Mouse (Mus musculus) T-helper 1 cell (primary cell): Measurements from ENCODE around the gene Itga3.

ENCODE experiments used
- in situ Hi-C: fragments of 300-600 bp; cut with MboI, MseI; formaldehyde crosslinking; loops from one replicate; pipeline ENCODE4 v1.15.1; 2025; ENCODE audit warnings: high pct_unique_total_duplicates

Itga3 gene

DNA sequence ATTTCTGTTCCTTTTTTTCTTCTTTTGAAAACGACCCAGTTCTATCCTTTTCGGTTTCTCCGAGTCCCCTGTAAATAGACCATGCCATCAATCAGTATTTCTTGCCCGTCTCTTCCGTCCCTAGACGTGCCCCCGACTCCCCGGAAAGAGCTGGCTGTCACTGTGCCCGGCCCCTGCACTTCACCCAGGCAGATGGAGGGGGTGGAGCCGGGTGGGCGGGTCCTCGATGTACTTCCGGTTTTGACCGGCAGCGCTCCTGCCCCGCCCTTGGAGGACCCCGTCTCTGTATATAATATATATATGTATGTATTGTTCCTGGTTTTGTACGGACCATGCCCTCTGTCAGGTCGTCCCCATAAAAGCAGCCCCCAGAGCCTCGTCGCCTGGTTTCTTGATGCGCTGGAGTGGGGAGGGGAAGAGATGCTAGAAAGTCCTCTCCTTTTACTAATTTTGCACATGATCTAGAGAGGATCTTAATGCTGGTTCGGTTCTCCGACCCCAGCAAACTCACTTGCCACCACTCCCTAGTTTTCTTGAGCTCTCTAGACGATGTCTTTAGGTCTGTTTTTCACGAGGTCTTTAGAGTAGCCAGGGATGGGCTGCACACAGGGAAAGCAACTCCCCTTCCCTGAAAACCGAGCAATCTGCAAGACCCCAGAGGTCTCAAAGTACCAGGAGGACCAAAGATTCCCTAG is 69.9 kb downstream of the Itga3 start:
- in situ Hi-C loops: no loop called here

DNA sequence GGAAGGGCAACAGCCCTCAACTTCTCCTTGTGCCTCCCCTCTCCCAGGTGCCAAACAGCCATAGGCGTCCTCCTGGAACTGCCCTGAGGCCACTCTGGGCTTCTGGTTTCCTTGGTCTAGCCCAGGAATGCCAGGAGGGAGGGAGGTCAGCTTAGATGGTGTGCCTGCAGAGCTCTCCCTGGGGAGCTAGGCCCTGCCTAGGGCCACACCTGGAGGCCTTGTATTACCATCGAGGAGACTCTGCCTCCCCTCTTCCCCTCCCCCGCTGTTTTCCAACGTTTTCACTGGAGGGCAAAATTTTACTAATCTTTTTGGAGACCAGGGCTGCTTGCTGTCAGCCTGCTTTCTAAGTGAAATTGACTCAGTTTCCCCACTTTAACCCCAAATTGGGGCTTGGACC is 70.6 kb downstream of the Itga3 start:
- in situ Hi-C loops: no loop called here

DNA sequence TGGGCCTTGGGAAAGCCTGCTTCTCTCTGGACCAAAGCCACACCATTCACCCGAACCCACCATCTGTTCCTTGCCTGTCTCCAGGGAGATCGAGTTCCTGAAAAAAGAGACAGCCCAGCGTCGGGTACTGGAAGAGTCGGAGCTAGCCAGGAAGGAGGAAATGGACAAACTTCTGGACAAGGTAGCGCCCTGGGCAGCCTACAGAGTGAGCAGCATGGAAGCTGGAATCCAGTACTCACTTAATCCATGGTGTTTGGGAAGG is 71.7 kb downstream of the Itga3 start:
- in situ Hi-C loops: no loop called here

DNA sequence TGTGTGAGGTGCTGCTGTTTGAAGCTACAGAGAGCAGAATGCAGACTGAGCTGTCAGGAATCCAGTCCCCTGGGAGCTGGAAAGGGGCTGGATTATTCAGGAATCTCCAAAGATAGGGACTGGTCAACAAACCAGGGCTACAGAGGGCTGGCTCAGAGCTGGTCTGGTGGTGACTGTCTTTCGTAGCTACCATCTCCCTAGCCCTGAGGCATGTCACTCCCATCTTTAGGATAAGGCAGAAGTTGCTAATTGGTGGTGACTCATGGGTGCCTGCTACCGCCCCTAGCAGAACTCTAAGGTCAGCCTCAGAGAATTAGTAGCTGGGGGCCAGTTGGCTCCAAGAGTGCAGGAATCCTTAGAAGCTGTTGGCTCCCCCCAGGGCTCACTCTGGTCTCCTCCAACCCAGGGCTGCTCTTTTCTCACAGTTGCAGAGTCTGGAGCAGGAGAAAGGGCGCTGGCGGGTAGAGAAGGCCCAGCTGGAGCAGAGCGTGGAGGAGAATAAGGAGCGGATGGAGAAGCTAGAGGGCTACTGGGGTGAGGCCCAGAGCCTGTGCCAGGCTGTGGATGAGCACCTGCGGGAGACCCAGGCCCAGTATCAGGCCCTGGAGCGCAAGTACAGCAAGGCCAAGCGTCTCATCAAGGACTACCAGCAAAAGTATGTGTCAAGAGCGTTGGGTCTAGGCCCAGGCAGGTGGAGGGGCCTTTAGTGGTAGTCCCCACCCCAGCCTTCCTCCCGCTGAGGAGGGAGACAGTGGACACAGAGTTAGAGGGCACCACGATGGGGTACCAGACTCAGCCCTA is 72.3 kb downstream of the Itga3 start:
- in situ Hi-C loops: no loop called here

DNA sequence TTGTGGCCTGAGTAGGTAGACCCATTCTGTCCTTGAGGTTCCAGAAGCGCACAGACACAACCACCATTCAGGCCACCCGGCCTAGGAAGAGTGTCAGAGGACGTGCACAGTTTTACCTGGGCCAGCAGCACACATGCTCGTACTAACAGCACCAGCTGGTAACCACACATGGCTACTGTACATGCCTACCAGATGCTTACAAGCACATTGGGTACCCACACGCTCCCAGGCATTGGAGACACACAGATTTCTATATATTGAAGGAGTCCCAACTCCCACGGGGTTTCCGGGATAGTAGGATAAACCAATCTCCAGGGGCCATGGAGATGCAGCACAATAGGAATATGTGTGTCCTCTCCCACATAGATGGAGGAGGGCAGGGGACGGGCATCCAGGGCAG is 73.9 kb downstream of the Itga3 start:
- in situ Hi-C loops: no loop called here

DNA sequence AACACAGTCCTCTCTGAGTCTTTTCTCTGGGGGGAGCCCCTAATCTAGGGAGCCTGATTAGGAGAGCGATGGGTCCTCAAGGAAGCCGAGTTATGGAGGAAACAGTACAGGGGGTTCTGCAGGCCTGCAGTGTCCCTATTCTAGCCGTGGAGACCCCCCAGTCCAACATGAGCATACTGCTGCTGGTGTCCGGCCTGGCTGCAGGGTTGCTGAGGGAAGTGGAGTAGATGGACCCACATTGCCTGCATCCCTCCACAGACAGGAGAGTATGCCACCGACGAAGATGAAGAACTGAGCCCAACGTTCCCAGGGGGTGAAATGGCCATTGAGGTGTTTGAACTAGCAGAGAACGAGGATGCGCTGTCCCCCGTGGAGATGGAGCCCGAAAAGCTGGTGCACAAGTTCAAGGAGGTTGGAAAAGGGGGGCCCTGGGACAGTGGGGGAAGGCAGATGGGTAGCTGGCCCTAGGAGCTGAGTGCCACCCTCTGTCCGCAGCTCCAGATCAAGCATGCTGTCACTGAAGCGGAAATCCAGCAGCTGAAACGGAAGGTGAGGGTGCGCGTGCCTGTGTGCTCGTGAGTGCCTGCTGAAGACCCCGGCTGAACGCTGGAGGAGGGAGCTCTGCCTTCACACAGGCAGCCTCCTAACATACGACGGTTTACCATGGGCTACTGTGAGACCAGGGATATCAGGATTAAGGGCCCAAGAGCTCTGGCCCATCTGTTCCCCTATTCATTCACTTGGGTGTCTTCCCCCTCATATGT is 74.8 kb downstream of the Itga3 start:
- in situ Hi-C loops: no loop called here

DNA sequence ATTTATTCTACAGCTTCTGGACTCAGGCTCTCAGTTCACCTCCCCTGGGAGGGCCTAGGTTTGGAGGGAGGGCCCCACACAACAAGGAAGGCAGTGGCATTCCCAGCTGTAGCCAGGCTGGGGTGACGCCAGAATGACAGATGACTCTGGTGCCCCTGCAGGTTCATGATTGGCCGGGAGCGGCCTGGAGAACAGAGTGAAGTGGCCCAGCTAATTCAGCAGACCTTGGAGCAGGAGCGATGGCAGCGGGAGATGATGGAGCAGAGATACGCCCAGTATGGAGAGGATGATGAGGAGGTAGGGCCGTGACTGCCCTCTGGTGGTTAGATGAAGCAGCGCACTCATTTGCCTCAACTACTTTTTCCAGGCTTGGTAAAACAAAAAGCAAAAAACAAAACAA is 75.5 kb downstream of the Itga3 start:
- in situ Hi-C loops: no loop called here

DNA sequence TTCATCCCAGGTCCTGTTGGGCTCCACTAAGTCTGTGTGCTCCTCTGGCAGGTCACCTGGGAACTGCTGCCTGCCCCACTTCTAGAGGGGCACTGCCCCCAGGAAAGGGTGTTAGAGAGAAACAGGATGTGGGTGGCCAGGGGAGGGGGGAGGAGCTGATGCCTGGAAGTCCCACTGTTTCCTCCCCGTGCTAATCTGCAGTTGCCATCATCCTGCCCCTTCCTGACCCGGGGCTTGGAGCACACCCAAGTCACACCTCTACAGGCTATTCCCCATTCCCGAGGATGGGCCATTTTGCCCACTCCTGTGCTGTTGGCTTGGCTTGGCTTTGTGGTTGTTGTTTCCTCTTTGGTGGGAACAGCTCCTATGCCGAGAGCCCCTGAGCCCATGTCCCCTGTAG is 76.1 kb downstream of the Itga3 start:
- in situ Hi-C loops: no loop called here

DNA sequence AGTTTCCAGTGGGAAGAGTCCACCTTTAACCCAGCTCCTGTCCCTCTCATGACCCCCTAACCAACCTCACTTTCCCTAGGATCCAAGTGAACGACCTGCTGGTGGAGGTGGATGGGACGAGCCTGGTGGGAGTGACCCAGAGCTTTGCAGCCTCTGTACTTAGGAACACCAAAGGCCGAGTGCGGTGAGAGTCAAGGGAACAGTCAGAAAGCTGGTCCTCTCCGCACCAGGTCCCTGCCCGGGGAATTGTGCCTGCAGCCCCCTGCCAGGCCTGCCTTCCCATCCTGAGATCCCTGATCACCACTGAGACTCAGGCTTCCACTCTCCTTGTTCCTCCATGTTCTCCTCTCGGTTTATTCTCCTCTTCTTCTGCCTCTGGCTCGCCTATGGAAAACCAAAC is 76.5 kb downstream of the Itga3 start:
- in situ Hi-C loops: no loop called here

DNA sequence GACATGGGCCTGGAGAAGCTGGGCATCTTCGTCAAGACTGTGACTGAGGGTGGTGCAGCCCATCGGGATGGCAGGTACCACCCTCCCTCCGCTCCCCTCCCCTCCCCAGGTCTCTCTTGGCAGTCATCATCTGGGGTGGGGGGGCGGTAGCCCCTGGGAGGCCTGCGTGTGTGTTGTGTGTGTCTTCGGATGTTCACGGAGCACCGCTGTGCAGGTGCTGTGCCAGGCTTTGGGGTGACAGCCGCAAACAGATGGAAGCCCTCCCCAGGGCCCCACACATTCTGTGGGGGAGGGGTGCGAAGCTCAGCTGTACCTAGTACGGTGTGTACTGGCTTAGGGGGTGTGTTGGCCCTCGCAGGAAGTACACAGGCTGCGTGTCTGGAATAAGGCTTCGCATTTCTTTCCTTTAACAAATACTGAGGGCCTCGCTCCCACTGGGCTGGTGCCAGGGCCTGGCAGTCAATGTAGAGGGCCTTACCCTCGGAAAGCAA is 78.5 kb downstream of the Itga3 start:
- in situ Hi-C loops: loop anchor here (10.0 kb wide), 1 partner anchor 63 kb away; the partner anchor contains the start of gene Col1a1

DNA sequence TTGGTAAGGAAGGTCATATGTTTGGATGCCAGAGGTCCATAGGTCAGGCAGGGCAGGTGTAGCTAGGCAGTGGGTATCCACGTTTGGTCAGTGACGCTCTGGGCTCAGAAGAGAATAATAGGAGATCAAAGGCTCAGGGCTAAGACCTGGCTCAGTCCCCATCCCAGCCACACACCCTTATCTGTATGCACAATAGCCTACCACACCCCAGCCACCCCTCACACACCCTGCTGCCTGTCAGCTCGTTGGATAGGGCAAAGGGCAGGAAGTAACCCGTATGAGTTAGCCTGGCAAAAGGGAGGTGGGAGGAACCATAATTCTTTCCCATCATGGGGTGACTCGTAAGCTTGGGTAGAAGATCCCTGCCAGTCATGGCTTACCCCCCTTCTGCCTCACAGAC is 79.0 kb downstream of the Itga3 start:
- in situ Hi-C loops: loop anchor here (10.0 kb wide), 1 partner anchor 63 kb away; the partner anchor contains the start of gene Col1a1

DNA sequence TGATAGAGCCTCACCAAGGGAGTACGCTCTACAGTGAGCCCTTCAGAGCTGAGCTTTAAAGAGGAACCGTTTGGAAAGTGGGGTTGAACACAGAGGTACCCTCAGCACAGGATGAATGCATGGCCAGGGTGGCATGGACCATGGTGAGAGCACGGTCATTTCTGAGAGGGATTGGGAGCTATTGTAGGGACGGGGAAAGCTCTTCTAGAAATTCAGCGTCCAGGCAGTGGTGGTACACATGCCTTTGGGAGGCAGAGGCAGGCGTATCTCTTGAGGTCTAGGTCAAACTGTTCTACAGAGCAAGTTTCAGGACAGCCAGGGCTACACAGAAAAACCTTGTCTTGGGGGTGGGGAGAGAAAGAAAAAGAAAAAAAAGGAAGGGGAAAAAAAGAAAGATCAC is 79.6 kb downstream of the Itga3 start:
- in situ Hi-C loops: loop anchor here (10.0 kb wide), 1 partner anchor 62 kb away; the partner anchor contains the start of gene Col1a1

DNA sequence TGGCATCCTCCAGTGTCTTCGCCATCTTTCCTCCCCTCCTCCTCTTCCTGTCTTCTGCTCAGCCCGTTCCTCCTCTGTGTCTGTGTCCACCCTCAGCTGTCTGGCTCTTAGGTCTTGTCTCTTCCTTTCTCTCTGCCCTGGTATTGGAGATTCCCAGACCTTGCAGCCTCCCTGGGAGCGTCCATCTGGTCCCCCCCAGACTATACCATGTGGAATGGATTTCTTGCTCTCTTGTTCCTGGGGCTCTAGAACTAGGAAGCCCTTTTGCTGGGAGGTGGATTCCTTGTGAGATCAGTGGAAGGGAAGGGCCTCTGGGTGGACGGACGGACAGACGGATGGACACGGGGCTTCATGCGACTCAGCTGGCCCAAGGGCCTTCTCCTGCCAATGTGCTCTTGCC is 80.5 kb downstream of the Itga3 start:
- in situ Hi-C loops: loop anchor here (10.0 kb wide), 1 partner anchor 61 kb away; the partner anchor contains the start of gene Col1a1

DNA sequence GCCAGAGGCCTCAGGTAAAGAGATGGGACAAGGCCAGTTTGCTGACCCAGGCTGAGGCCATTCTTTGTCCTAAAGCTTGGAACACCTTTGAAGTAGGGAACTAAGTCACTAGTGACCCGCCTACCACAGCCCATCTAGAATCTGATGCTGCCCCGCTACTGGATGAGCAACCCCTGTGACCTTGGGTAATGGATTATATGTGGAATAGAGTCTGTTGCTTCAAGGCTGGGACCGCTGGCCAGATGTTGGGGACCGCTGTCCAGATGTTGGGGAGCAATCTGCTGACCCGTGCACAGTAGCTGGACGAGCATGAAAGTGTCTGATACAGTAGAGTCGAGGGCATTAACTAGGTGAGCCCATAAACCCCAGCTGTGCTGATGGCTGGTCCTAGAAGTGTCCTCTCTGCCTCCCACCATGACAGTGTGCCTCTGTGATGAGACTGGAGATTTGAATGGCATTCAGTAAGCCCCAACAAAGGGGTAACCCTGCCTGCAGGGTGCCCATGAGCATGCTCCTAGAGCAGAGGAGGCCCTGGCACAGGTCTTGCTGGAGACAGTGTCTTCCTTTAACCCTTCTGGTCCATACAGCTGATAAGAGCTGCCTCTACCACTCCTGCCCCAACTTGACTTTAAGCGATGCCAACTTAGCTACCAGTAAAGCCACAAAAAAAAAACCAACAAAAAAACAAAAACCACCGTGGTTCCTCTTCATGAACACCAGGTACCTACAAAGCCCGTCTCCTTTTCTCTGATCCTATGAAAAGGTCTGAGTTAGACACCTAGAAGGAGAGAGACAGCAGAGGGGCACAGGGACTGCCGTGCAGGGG is 81.4 kb downstream of the Itga3 start:
- in situ Hi-C loops: loop anchor here (10.0 kb wide), 1 partner anchor 60 kb away; the partner anchor contains the start of gene Col1a1
